Mouse (Mus musculus) liver, embryonic 13.5 days (tissue): ENCODE measurements at regions not wholly inside any gene's neighbourhood (a gene's known extent, or its start where the extent isn't known, plus 50 kb on each side); places are given as distances from the start of the nearest gene placed in this dataset.

Experiments
- ATAC-seq: fragments of 200-750 bp; cut with Nextera tagmentation; 2 replicates; pipeline ENCODE4 v1.8.0; 2017; ENCODE audit warnings: low read depth, mild to moderate bottlenecking, moderate number of reproducible peaks, moderate library complexity
- DNase-seq: peaks from one replicate; pipeline ENCODE4 v3.0.0; 2022
- H3K27ac ChIP-seq: fragments of 300-500 bp; sonication (generic); 2 replicates; pipeline ENCODE4 v1.5.1; 2015; ENCODE audit warnings: moderate library complexity, mild to moderate bottlenecking, inconsistent platforms
- H3K27me3 ChIP-seq: fragments of 300-500 bp; sonication (generic); 2 replicates; pipeline ENCODE4 v1.6.1; 2015; ENCODE audit warnings: mild to moderate bottlenecking, inconsistent platforms
- H3K36me3 ChIP-seq: fragments of 300-500 bp; sonication (generic); 2 replicates; pipeline ENCODE4 v1.6.1; 2015; ENCODE audit warnings: mild to moderate bottlenecking, inconsistent platforms
- H3K4me1 ChIP-seq: fragments of 300-500 bp; sonication (generic); replicated peaks from 2 replicates; pipeline ENCODE4 v1.6.1; 2015; ENCODE audit warnings: inconsistent platforms
- H3K4me2 ChIP-seq: fragments of 300-500 bp; sonication (generic); 2 replicates; pipeline ENCODE4 v1.6.1; 2015; ENCODE audit warnings: inconsistent platforms, mild to moderate bottlenecking, moderate library complexity
- H3K4me3 ChIP-seq: fragments of 300-500 bp; sonication (generic); replicated peaks from 2 replicates; pipeline ENCODE4 v1.5.1; 2015; ENCODE audit warnings: mild to moderate bottlenecking, inconsistent platforms
- H3K9ac ChIP-seq: fragments of 300-500 bp; sonication (generic); 2 replicates; pipeline ENCODE4 v1.6.1; 2015; ENCODE audit warnings: mild to moderate bottlenecking, inconsistent platforms
- H3K9me3 ChIP-seq: fragments of 300-500 bp; sonication (generic); replicated peaks from 2 replicates; pipeline ENCODE4 v1.6.1; 2016; ENCODE audit warnings: inconsistent platforms
- WGBS: fragments of 180-500 bp; shearing (Covaris S2); methylation state at CpG from one replicate; pipeline ENCODE4 v1.1.7; 2015; ENCODE audit not compliant: insufficient replicate concordance; 5-methylcytosine and 5-hydroxymethylcytosine counted together

- Histone ChIP-seq H3K27me3 (no peaks in the 10 kb centered on the region), H3K9me3 (no peaks in the 10 kb centered on the region), H3K4me2 (no peak overlapping the region), H3K4me1 (no peaks in the 10 kb centered on the region), H3K4me3 (no peak overlapping the region), H3K27ac (no peak overlapping the region), H3K36me3 (no peaks in the 10 kb centered on the region), H3K9ac (no peak overlapping the region)
- no peak for ATAC-seq
- DNase-seq = no peak
- 54% methylated on average over 3 of the region's 3 CpGs for WGBS
These were observed 1527.4 kb downstream of the Rapgef2 start for GRCm38 (mm10) chr3:77758840-77759361.

DNA sequence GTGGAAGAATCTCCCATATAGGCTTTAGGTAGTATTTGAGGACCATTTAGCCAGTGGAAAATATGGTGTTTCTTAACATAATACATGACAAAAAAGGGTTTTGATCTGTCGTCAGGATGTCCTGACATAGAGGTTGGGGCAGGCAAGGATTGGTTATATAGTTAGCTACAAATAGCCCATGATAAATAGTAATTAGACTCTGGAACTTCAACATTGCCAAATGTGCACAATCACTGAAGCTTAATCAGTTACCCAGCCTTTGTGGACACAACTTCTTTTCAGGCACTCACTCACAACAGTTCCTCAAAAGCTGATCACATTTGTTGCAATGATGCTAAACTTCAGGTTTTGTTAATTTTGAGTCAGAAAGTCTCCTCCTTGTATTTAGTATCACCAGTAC is 1528.0 kb downstream of the Rapgef2 start:
- H3K4me2 ChIP-seq = no peak overlapping the region
- ATAC-seq (no peak), DNase-seq (no peak)
- no peak overlapping the region for H3K27ac ChIP-seq
- H3K4me1 ChIP-seq = no peaks in the 10 kb centered on the region
- H3K9me3 ChIP-seq = no peaks in the 10 kb centered on the region
- no peaks in the 10 kb centered on the region for H3K27me3 ChIP-seq
- no peak overlapping the region for H3K9ac ChIP-seq
- 48% methylated on average over 1 of the region's 1 CpGs for WGBS
- H3K36me3 ChIP-seq = no peaks in the 10 kb centered on the region
- H3K4me3 ChIP-seq = no peak overlapping the region

- H3K27ac ChIP-seq = no peak overlapping the region
- H3K27me3 ChIP-seq = no peaks in the 10 kb centered on the region
- no peaks in the 10 kb centered on the region for H3K4me1 ChIP-seq
- no peak overlapping the region for H3K4me3 ChIP-seq
- no peak overlapping the region for H3K4me2 ChIP-seq
- H3K36me3 ChIP-seq = no peaks in the 10 kb centered on the region
- DNase-seq = no peak
- no peak overlapping the region for H3K9ac ChIP-seq
- WGBS = 72% methylated on average over 3 of the region's 3 CpGs
- no peak for ATAC-seq
- no peaks in the 10 kb centered on the region for H3K9me3 ChIP-seq
These were observed 1544.2 kb downstream of the Rapgef2 start for GRCm38 (mm10) chr3:77742146-77742545.

DNA sequence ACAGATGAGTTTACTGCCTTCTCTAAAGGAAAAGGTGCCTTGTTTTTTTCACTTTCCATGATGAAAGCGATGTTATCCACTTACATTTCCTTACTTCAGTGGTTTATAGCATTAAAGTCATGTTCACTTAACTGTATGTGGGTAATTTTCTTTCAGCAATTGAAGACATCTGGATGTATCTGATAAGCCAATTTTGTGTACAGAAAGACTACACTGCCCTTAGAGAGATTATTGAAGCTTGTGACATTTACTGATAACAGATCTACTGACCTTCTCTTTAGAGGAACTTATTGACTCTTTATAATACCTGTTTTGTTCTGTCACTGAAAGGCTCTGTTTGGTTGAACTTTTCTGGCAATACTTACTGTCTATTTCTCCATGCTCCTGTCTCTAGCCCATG is 1568.5 kb downstream of the Rapgef2 start:
- ATAC-seq (no peak), DNase-seq (no peak)
- no peak overlapping the region for H3K4me3 ChIP-seq
- no peak overlapping the region for H3K27ac ChIP-seq
- no peak overlapping the region for H3K9ac ChIP-seq
- no peaks in the 10 kb centered on the region for H3K27me3 ChIP-seq
- H3K4me1 ChIP-seq = no peaks in the 10 kb centered on the region
- no peaks in the 10 kb centered on the region for H3K9me3 ChIP-seq
- H3K36me3 ChIP-seq = no peaks in the 10 kb centered on the region
- H3K4me2 ChIP-seq = no peak overlapping the region
- 65% methylated on average over 1 of the region's 1 CpGs for WGBS

DNA sequence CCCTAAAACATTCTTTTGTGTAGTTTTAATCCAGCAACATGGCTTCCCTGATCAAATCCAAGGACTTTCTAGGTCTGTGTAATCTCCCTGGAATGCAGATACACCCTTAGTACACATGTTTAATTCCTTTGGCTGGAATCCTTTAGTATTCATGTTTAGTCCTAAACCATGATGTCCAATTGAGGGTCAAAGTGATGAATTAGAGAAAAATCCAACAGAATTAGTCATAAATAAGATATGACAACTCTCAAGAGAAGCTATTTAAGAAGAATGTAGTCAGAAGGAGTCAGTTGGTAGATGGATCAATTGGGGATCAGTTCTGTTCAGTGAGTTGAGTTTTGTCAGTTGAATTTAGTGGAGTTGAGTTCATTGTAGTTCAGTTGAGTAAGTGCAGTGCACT is 1590.7 kb downstream of the Rapgef2 start:
- ATAC-seq = no peak
- DNase-seq = no peak
- no peak overlapping the region for H3K4me3 ChIP-seq
- no peaks in the 10 kb centered on the region for H3K9me3 ChIP-seq
- no peaks in the 10 kb centered on the region for H3K36me3 ChIP-seq
- no peak overlapping the region for H3K4me2 ChIP-seq
- H3K27ac ChIP-seq = no peak overlapping the region
- H3K4me1 ChIP-seq = no peaks in the 10 kb centered on the region
- H3K27me3 ChIP-seq = no peaks in the 10 kb centered on the region
- no peak overlapping the region for H3K9ac ChIP-seq

DNA sequence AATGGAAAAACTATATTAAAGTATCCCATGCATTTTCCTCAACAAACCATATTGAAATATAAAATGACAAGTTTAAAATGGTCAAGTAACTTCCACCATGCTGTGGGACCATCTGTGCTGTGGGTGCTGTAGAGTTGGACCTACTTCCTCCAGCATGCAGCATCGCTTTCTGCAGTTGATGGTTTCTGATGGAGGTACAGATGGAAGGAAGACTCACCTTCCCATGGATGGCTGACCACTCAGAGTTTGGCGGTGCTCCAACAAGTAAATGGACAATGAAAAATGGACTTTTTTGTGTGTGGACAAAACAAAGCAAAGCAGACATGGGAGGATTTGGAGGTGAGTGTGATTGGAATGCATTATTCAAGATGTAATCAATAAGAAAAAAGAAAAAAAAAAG is 1592.3 kb downstream of the Fstl5 start:
- H3K4me2 ChIP-seq = no peak overlapping the region
- H3K9me3 ChIP-seq = no peaks in the 10 kb centered on the region
- no peaks in the 10 kb centered on the region for H3K4me1 ChIP-seq
- no peaks in the 10 kb centered on the region for H3K27me3 ChIP-seq
- no peak overlapping the region for H3K27ac ChIP-seq
- ATAC-seq (no peak), DNase-seq (no peak)
- WGBS = 62% methylated on average over 2 of the region's 2 CpGs
- no peak overlapping the region for H3K4me3 ChIP-seq
- no peaks in the 10 kb centered on the region for H3K36me3 ChIP-seq
- no peak overlapping the region for H3K9ac ChIP-seq

- H3K4me2 ChIP-seq = no peak overlapping the region
- no peak overlapping the region for H3K4me3 ChIP-seq
- no peak for DNase-seq
- H3K9ac ChIP-seq = no peak overlapping the region
- no peak for ATAC-seq
- H3K27ac ChIP-seq = no peak overlapping the region
- no peaks in the 10 kb centered on the region for H3K9me3 ChIP-seq
- 81% methylated on average over 3 of the region's 3 CpGs for WGBS
- H3K36me3 ChIP-seq = no peaks in the 10 kb centered on the region
- no peaks in the 10 kb centered on the region for H3K27me3 ChIP-seq
- H3K4me1 ChIP-seq = no peaks in the 10 kb centered on the region
These were observed 1579.8 kb downstream of the Fstl5 start for GRCm38 (mm10) chr3:77653881-77654280.
